Mouse (Mus musculus) WW6 (cell line): ENCODE results near the gene Txlnb.
"Not testable (repeated sequence)": the region's sequence is repeated elsewhere in the genome, so short reads cannot be mapped to it uniquely, and the experiment has no call there.

Experiments
- DNase-seq: peaks from one replicate; pipeline ENCODE4 v3.0.0-alpha.2; 2013; ENCODE audit warnings: low read depth, low spot score

The Txlnb gene

GRCm38 (mm10) chr10:17795767-17796631 lies at the start of gene Txlnb:
TSS of gene Txlnb (plus strand) at chr10:17796226.
- no peak for DNase-seq

GRCm38 (mm10) chr10:17752478-17752877 lies 43.5 kb upstream of the Txlnb start:
- no peak for DNase-seq

GRCm38 (mm10) chr10:17759772-17760171 lies 36.3 kb upstream of the Txlnb start:
- DNase-seq, result no peak

GRCm38 (mm10) chr10:17760750-17761613 lies 35.0 kb upstream of the Txlnb start:
- no peak for DNase-seq

- no peak for DNase-seq
Observed at GRCm38 (mm10) chr10:17761652-17762051, 34.4 kb upstream of the Txlnb start.

- DNase-seq, result no peak
Observed at GRCm38 (mm10) chr10:17762946-17763345, 33.1 kb upstream of the Txlnb start.

- no peak for DNase-seq
Observed at GRCm38 (mm10) chr10:17769856-17770255, 26.2 kb upstream of the Txlnb start.

- DNase-seq, result no peak
Observed at GRCm38 (mm10) chr10:17772364-17772763, 23.7 kb upstream of the Txlnb start.

GRCm38 (mm10) chr10:17774366-17774765 lies 21.7 kb upstream of the Txlnb start:
- no peak for DNase-seq

- DNase-seq, result no peak
Observed at GRCm38 (mm10) chr10:17775079-17775478, 20.9 kb upstream of the Txlnb start.

GRCm38 (mm10) chr10:17776684-17777083 lies 19.3 kb upstream of the Txlnb start:
- not testable (repeated sequence) for DNase-seq

GRCm38 (mm10) chr10:17786771-17787170 lies 9.3 kb upstream of the Txlnb start:
- DNase-seq, result no peak

GRCm38 (mm10) chr10:17787938-17788337 lies 8.1 kb upstream of the Txlnb start:
- DNase-seq, result no peak

GRCm38 (mm10) chr10:17788347-17788746 lies 7.7 kb upstream of the Txlnb start:
- DNase-seq, result no peak

GRCm38 (mm10) chr10:17793926-17794325 lies 2.1 kb upstream of the Txlnb start:
- DNase-seq, result no peak

- DNase-seq, result no peak
Observed at GRCm38 (mm10) chr10:17794443-17794842, 1.6 kb upstream of the Txlnb start.

- DNase-seq, result no peak
Observed at GRCm38 (mm10) chr10:17795227-17795626, 799 bp upstream of the Txlnb start.

GRCm38 (mm10) chr10:17796846-17797631 lies 1.0 kb downstream of the Txlnb start:
- no peak for DNase-seq

- DNase-seq, result no peak
Observed at GRCm38 (mm10) chr10:17797681-17798080, 1.7 kb downstream of the Txlnb start.

GRCm38 (mm10) chr10:17801788-17802187 lies 5.8 kb downstream of the Txlnb start:
- DNase-seq, result no peak

- no peak for DNase-seq
Observed at GRCm38 (mm10) chr10:17808526-17808925, 12.5 kb downstream of the Txlnb start.

GRCm38 (mm10) chr10:17815052-17815451 lies 19.0 kb downstream of the Txlnb start:
- DNase-seq, result no peak
